Mouse (Mus musculus) CH12.LX (cell line): ENCODE results near the gene Ganab. TPM values are rescaled to one million over a fixed set of nuclear protein-coding genes. Genes with fewer than 3 reads are reported as not detected.

ENCODE experiments used
- DNase-seq: peaks from one replicate; pipeline ENCODE4 v3.0.0-alpha.2; 2013; ENCODE audit errors: extremely low read depth
- H3K27ac ChIP-seq: 2 replicates; pipeline ENCODE4 v1.5.1; 2012; ENCODE audit warnings: low read depth, mild to moderate bottlenecking, control low read depth, moderate library complexity; ENCODE audit not compliant: insufficient read depth
- H3K27me3 ChIP-seq: replicated peaks from 2 replicates; pipeline ENCODE3; 2012; ENCODE audit warnings: inconsistent platforms
- H3K36me3 ChIP-seq, 2 experiments: replicated peaks in 1 of 2; 2 replicates each; pipeline versions ENCODE3 to v1.6.1; 2012; ENCODE audit warnings: inconsistent platforms in 1 of 2, low read length in 1 of 2, mild to moderate bottlenecking in 1 of 2, mixed read lengths in 1 of 2, moderate library complexity in 1 of 2; ENCODE audit not compliant: control insufficient read depth in 1 of 2, insufficient read depth in 1 of 2
- H3K4me1 ChIP-seq, 2 experiments: 2 replicates each; pipeline ENCODE4 v1.6.1; 2012; ENCODE audit warnings: inconsistent platforms in 1 of 2, moderate library complexity in 1 of 2; ENCODE audit not compliant: insufficient read depth in 2 of 2, control insufficient read depth in 1 of 2
- H3K4me2 ChIP-seq: 2 replicates; pipeline ENCODE4 v1.6.1; 2012; ENCODE audit warnings: low read depth, mild to moderate bottlenecking, control low read depth; ENCODE audit not compliant: poor library complexity, insufficient read depth, severe bottlenecking
- H3K4me3 ChIP-seq, 3 experiments: fragments of 150-350 bp in 1 of 3; sonication (generic) in 1 of 3; replicated peaks in 1 of 3; 2 replicates each; pipeline versions ENCODE3 to v1.5.1; 2011 to 2012; ENCODE audit warnings: low read depth in 2 of 3, low read length in 2 of 3, mild to moderate bottlenecking in 2 of 3, moderate library complexity in 2 of 3, control low read depth in 1 of 3, improper control_type of control experiment in 1 of 3, inconsistent platforms in 1 of 3, mixed read lengths in 1 of 3; ENCODE audit not compliant: poor library complexity in 1 of 3
- H3K79me2 ChIP-seq: replicated peaks from 2 replicates; pipeline ENCODE4 v1.6.1; 2012; ENCODE audit warnings: mild to moderate bottlenecking, moderate library complexity; ENCODE audit not compliant: control insufficient read depth, poor library complexity, insufficient read depth, severe bottlenecking; ENCODE audit errors: extremely low read depth
- H3K9ac ChIP-seq: 2 replicates; pipeline ENCODE4 v1.6.1; 2012; ENCODE audit warnings: low read depth, mild to moderate bottlenecking, control low read depth, moderate library complexity; ENCODE audit not compliant: insufficient read depth
- H3K9me3 ChIP-seq: replicated peaks from 2 replicates; pipeline ENCODE3; 2012; ENCODE audit warnings: low read length, inconsistent platforms, mixed read lengths
- BHLHE40 ChIP-seq: IDR thresholded peaks from 2 replicates; pipeline ENCODE4 v1.6.1; 2011; ENCODE audit warnings: mild to moderate bottlenecking, low read depth, low read length, improper control_type of control experiment
- CHD1 ChIP-seq: IDR thresholded peaks from 2 replicates; pipeline ENCODE4 v1.6.1; 2012; ENCODE audit warnings: low read depth, low read length, improper control_type of control experiment, inconsistent platforms
- CHD2 ChIP-seq: IDR thresholded peaks from 2 replicates; pipeline ENCODE4 v1.6.1; 2011; ENCODE audit warnings: low read length, improper control_type of control experiment
- E2F4 ChIP-seq: IDR thresholded peaks from 2 replicates; pipeline ENCODE4 v1.6.1; 2011; ENCODE audit warnings: low read depth, low read length, improper control_type of control experiment; ENCODE audit not compliant: insufficient replicate concordance
- EP300 ChIP-seq: IDR thresholded peaks from 2 replicates; pipeline ENCODE4 v1.6.1; 2011; ENCODE audit warnings: low read length, improper control_type of control experiment
- ETS1 ChIP-seq: conservative IDR thresholded peaks from 2 replicates; pipeline ENCODE4 v1.6.1; 2012; ENCODE audit warnings: low read depth, mild to moderate bottlenecking, inconsistent platforms, low read length, improper control_type of control experiment, moderate library complexity
- HCFC1 ChIP-seq: IDR thresholded peaks from 2 replicates; pipeline ENCODE4 v1.6.1; 2012; ENCODE audit warnings: low read depth, mild to moderate bottlenecking, inconsistent platforms, low read length, improper control_type of control experiment
- JUN ChIP-seq: IDR thresholded peaks from 2 replicates; pipeline ENCODE4 v1.6.1; 2011; ENCODE audit warnings: low read depth, mild to moderate bottlenecking, low read length, improper control_type of control experiment, moderate library complexity; ENCODE audit not compliant: insufficient read depth
- JUND ChIP-seq: conservative IDR thresholded peaks from 2 replicates; pipeline ENCODE4 v1.6.1; 2011; ENCODE audit warnings: low read depth, low read length, improper control_type of control experiment
- KAT2A ChIP-seq: IDR thresholded peaks from 2 replicates; pipeline ENCODE4 v1.6.1; 2012; ENCODE audit warnings: low read length, improper control_type of control experiment, inconsistent platforms; ENCODE audit not compliant: insufficient replicate concordance
- MAX ChIP-seq: IDR thresholded peaks from 2 replicates; pipeline ENCODE4 v1.6.1; 2011; ENCODE audit warnings: low read length, improper control_type of control experiment
- MAZ ChIP-seq: IDR thresholded peaks from 2 replicates; pipeline ENCODE4 v1.6.1; 2012; ENCODE audit warnings: low read depth, mild to moderate bottlenecking, inconsistent platforms, low read length, improper control_type of control experiment, moderate library complexity
- MEF2A ChIP-seq: IDR thresholded peaks from 2 replicates; pipeline ENCODE4 v1.6.1; 2014; ENCODE audit warnings: low read depth, mild to moderate bottlenecking, inconsistent platforms, low read length, improper control_type of control experiment, borderline replicate concordance
- MYC ChIP-seq: IDR thresholded peaks from 2 replicates; pipeline ENCODE4 v1.6.1; 2011; ENCODE audit warnings: low read depth, mild to moderate bottlenecking, improper control_type of control experiment, low read length
- NELFE ChIP-seq: IDR thresholded peaks from 2 replicates; pipeline ENCODE4 v1.6.1; 2011; ENCODE audit warnings: low read depth, low read length, improper control_type of control experiment
- NRF1 ChIP-seq: IDR thresholded peaks from 2 replicates; pipeline ENCODE4 v1.6.1; 2014; ENCODE audit warnings: low read depth, mild to moderate bottlenecking, inconsistent platforms, low read length, improper control_type of control experiment, moderate library complexity
- SIN3A ChIP-seq: IDR thresholded peaks from 2 replicates; pipeline ENCODE4 v1.6.1; 2012; ENCODE audit warnings: low read length, improper control_type of control experiment, inconsistent platforms
- SMC3 ChIP-seq: IDR thresholded peaks from 2 replicates; pipeline ENCODE4 v1.6.1; 2011; ENCODE audit warnings: low read depth, low read length, improper control_type of control experiment
- TCF12 ChIP-seq: IDR thresholded peaks from 2 replicates; pipeline ENCODE4 v1.6.1; 2014; ENCODE audit warnings: low read depth, mild to moderate bottlenecking, inconsistent platforms, low read length, improper control_type of control experiment
- UBTF ChIP-seq: IDR thresholded peaks from 2 replicates; pipeline ENCODE4 v1.6.1; 2012; ENCODE audit warnings: low read depth, mild to moderate bottlenecking, inconsistent platforms, low read length, improper control_type of control experiment, moderate library complexity
- USF1 ChIP-seq: IDR thresholded peaks from 2 replicates; pipeline ENCODE4 v1.6.1; 2014; ENCODE audit warnings: low read depth, mild to moderate bottlenecking, inconsistent platforms, low read length, improper control_type of control experiment
- USF2 ChIP-seq: conservative IDR thresholded peaks from 2 replicates; pipeline ENCODE4 v1.6.1; 2011; ENCODE audit warnings: low read depth, low read length, improper control_type of control experiment
- ZC3H11A ChIP-seq: IDR thresholded peaks from 2 replicates; pipeline ENCODE4 v1.6.1; 2012; ENCODE audit warnings: low read depth, mild to moderate bottlenecking, inconsistent platforms, low read length, improper control_type of control experiment
- ZKSCAN1 ChIP-seq: IDR thresholded peaks from 2 replicates; pipeline ENCODE4 v1.6.1; 2012; ENCODE audit warnings: low read depth, inconsistent platforms, low read length, improper control_type of control experiment, borderline replicate concordance
- ZMIZ1 ChIP-seq: IDR thresholded peaks from 2 replicates; pipeline ENCODE4 v1.6.1; 2012; ENCODE audit warnings: low read depth, mild to moderate bottlenecking, inconsistent platforms, low read length, improper control_type of control experiment
- dilution Hi-C: fragments of 300-500 bp; cut with MboI; formaldehyde crosslinking; loops from 2 replicates; pipeline ENCODE4 v1.14.3; 2020; ENCODE audit warnings: low sequenced_read_pairs; ENCODE audit not compliant: extremely low pct_unique_long_range_greater_than_20kb, extremely low pct_ligation_motif_present
- in situ Hi-C: fragments of 300-500 bp; cut with MboI; formaldehyde crosslinking; loops from 3 replicates; pipeline ENCODE4 v1.14.3; 2019; ENCODE audit warnings: low sequenced_read_pairs, low pct_ligation_motif_present, low pct_unique_long_range_greater_than_20kb, mixed read lengths
- polyA plus RNA-seq: library from polyadenylated mRNA; unstranded; fragments of >175 nt; gene quantifications from 2 replicates; pipeline ENCODE4 v1.2.1, GENCODE M21; 2012; ENCODE audit warnings: low read depth; ENCODE audit not compliant: insufficient read length
- total RNA-seq, 2 experiments: library from RNA; depleted of rRNA; stranded (reverse); fragments of 300-350 nt in 1 of 2; fragments of >200 nt in 1 of 2; gene quantifications; 2 replicates each; pipeline ENCODE4 v1.2.3; 2012 to 2014

The Ganab gene
- total and polyA plus RNA-seq, 3 experiments: 97.0 to 169 (median 143) TPM

DNA sequence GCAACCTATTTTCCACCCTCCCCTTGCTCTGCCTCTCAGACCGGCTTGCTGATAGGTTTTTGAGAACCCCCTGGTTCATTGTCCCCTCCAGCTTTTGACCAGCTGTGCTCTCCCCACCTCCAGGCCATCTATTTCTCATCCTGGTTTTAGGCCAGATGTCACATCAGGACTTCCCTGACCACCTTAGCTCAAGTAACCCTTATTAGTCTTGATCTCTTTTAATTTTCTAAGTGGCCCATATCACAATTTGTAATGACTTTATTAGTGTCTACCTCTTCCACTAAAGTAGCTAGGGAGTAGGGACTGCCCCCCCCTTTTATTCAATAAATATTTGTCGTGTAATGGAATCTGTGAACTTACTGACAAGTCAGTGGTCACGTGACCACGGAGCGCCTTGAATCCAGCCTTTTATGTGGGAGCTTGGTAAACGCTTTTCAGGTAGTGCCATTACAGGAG lies 23.0 kb downstream of the Ganab start:
- Histone ChIP-seq H3K4me2 (peak overlapping the region; percentile 74), H3K4me3 (peak overlapping the region; percentile 81 to 95 (median 94)), H3K36me3 (peaks cover 21 to 39% of the 10 kb centered on the region in 2 experiments), H3K27ac (peak overlapping the region; percentile 96), H3K9me3 (no peaks in the 10 kb centered on the region), H3K4me1 (peaks cover 0 to 18% of the 10 kb centered on the region in 2 experiments; a peak in 2 of 4 replicates), H3K9ac (peak overlapping the region; percentile 96), H3K27me3 (no peaks in the 10 kb centered on the region), H3K79me2 (peaks cover 19% of the 10 kb centered on the region)
- peak; percentile 69 for DNase-seq
- dilution Hi-C loops (no loop called here), in situ Hi-C loops (no loop called here)
- TF ChIP-seq ZC3H11A (no peak), ZMIZ1 (no peak), MAX (peak; percentile 69), UBTF (no peak), KAT2A (no peak), USF2 (peak; percentile 94), USF1 (peak; percentile 92), JUND (no peak), NELFE (no peak), CHD1 (no peak), SIN3A (peak; percentile 69), NRF1 (no peak), E2F4 (no peak), BHLHE40 (peak; percentile 90)

DNA sequence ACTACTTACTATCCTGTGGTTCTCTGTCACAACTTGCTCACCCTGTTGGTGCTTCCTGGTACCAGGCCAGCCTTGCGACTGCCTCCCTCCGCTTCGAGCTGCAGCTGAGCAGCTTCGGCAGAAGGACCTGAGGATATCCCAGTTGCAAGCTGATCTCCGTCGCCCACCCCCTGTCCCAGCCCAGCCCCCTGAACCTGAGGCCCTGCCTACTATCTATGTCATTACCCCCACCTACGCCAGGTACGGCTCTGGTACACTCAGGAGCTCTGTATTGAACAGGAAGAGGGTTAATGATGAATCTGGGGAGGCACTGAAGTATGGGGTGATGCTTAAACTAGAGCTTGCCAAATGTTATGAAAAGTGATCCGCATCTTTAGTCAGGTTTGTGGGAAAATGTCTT lies 23.9 kb downstream of the Ganab start:
- H3K4me3 ChIP-seq: peak overlapping the region; percentile 29 to 95 (median 81)
- peaks cover 0 to 21% of the 10 kb centered on the region in 2 experiments; a peak in 2 of 4 replicates for H3K4me1 ChIP-seq
- dilution Hi-C loops: no loop called here
- H3K27me3 ChIP-seq: no peaks in the 10 kb centered on the region
- H3K27ac ChIP-seq: 0 out of 2 replicates have a peak overlapping the region, but pooled peaks have one; percentile 9
- peak overlapping the region; percentile 96; the same call in 1 of the 2 replicates for H3K9ac ChIP-seq
- TF ChIP-seq HCFC1 (no peak), TCF12 (no peak), MEF2A (no peak), MYC (no peak), ZKSCAN1 (no peak), CHD2 (no peak), NRF1 (no peak), JUND (no peak), MAX (no peak), MAZ (no peak), JUN (no peak), USF1 (no peak), SMC3 (no peak), ZMIZ1 (no peak), ZC3H11A (no peak), ETS1 (no peak), EP300 (no peak)
- peak; percentile 17 for DNase-seq
- in situ Hi-C loops: no loop called here
- H3K79me2 ChIP-seq: peaks cover 19% of the 10 kb centered on the region
- peak overlapping the region; percentile 74 for H3K4me2 ChIP-seq
- H3K36me3 ChIP-seq: peaks cover 22 to 40% of the 10 kb centered on the region in 2 experiments
- H3K9me3 ChIP-seq: no peaks in the 10 kb centered on the region
